Mouse (Mus musculus): ENCODE data around the gene Sipa1l1.

Sipa1l1 gene

DNA sequence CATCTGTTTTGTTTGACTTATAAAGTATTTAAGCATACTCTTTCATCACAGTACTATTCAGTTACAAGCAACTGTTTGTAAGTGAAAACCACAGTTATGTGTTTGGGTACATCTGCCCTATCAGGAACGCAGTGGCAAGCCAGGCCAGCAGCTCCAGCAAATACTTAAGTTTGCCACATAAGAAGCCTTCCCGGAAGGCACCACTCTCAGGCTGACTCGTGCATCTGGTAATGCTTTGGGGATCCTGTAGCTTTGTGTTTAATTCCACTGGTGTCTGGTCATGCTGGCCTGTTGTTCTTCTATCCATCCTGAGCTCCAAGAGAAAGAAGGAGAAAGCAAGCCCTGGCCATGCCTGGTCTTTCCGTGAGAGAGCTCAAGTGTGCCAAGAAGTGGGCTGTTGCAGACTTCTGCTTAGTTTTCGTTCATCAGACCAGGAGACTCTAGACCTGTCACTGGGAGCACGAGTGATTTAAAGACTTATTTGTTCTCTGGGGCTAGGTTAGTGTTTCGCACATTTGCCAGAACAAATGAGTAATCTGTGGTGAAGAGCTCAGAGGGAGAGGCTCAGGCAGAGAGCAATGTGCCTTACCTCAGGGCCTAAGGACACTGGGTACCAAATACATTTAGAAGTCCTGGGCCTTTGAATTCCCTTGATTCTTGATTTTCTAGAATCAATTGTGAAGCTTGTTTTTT, 153.8 kb downstream of the Sipa1l1 start:
- in situ Hi-C loops (cut with MboI; ENCODE audit: unreplicated experiment in 2 of 2), result no loop called here

DNA sequence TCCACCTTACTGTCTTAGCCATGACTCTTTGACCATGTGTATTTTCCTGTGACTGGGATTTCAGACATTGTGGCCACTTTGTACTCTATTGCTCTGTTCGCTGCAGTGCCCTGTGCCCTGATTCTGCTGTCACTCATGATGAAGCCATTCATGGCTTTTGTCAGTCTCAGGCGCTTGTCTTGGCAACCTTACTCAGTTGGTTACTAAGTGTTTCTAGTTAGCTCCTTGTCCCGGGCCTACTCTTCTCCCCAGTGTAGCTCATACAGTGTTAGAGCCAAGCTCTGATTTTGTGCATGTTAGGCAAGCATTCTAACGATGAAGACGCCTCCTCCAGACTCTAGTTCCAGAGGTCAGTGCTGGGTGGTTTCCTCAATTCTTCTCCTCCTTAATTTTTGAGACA, 155.5 kb downstream of the Sipa1l1 start:
- in situ Hi-C loops (cut with MboI; ENCODE audit: unreplicated experiment in 2 of 2), result no loop called here

GRCm38 (mm10) chr12:82325502-82325901, 156.4 kb downstream of the Sipa1l1 start:
- in situ Hi-C loops (cut with MboI; ENCODE audit: unreplicated experiment in 2 of 2), result no loop called here

DNA sequence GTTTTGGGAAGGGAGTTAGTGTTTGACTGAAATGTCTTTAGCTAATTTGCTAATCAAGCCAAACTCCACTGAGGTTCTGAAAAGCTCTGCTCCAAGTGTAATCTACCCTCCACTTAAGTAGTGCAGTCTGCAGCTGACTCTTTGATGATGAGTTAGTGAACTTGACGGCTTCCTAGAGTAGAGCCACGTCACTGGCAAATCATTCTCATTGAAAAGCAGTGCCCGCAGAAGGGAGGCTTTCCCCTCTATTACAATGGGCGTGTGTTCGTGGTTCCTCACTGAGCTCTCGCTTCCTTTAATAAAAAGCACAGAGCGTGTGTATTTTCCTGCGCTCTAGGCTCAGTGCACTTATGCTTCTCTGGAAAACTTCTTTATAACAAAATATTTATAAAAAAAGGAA, 157.3 kb downstream of the Sipa1l1 start:
- in situ Hi-C loops (cut with MboI; ENCODE audit: unreplicated experiment in 2 of 2), result no loop called here

- in situ Hi-C loops (cut with MboI; ENCODE audit: unreplicated experiment in 2 of 2), result no loop called here
Observed at GRCm38 (mm10) chr12:82328112-82328511, 159.0 kb downstream of the Sipa1l1 start.

GRCm38 (mm10) chr12:82332836-82333614, 163.9 kb downstream of the Sipa1l1 start:
- in situ Hi-C loops (cut with MboI; ENCODE audit: unreplicated experiment in 2 of 2), result no loop called here

GRCm38 (mm10) chr12:82333999-82334398, 164.9 kb downstream of the Sipa1l1 start:
- in situ Hi-C loops (cut with MboI; ENCODE audit: unreplicated experiment in 2 of 2), result no loop called here

DNA sequence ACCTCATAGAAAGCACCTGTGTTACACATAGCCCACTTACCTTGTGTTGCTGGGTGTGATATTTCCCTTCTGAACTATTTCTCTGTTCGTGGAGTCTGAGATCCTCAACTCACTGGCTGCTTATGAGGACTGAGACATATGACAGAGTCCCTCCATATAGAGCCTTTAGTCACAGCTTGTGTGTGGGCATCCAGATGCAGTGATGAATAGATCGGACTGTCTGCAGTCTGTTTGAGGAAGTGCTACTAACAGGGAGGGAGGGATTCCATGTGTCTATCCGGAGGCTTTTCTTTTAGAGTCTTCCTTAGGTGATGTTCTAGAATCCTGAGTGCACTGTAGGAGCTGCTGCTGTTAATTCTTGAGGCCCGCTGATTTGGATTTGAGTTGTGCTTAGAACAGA, 165.4 kb downstream of the Sipa1l1 start:
- in situ Hi-C loops (cut with MboI; ENCODE audit: unreplicated experiment in 2 of 2), result no loop called here

- in situ Hi-C loops (cut with MboI; ENCODE audit: unreplicated experiment in 2 of 2), result no loop called here
Observed at GRCm38 (mm10) chr12:82335095-82335494, 166.0 kb downstream of the Sipa1l1 start.

DNA sequence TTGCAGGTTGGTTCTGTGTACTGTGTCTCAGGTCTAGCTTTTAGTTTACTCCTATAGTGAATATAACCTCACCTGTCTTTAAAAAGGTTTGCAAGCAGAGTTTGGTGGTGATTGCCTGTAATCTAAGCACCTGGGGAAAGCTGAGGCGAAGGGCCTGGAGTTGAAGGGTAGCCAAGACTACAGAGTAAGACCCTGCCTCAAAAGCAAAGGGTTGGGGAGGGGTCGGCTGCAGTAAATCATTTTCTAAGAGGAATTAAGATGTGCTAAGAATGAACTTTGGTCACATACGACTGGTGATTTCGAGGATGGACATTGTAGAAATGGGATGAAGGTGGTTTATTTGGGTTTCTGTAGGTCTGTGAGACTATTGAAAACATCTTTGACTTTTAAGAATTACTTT, 169.4 kb downstream of the Sipa1l1 start:
- in situ Hi-C loops (cut with MboI; ENCODE audit: unreplicated experiment in 2 of 2), result no loop called here

GRCm38 (mm10) chr12:82339221-82339861, 170.2 kb downstream of the Sipa1l1 start:
- in situ Hi-C loops (cut with MboI; ENCODE audit: unreplicated experiment in 2 of 2), result no loop called here

GRCm38 (mm10) chr12:82340196-82340918, 171.2 kb downstream of the Sipa1l1 start:
- in situ Hi-C loops (cut with MboI; ENCODE audit: unreplicated experiment in 2 of 2), result no loop called here

- in situ Hi-C loops (cut with MboI; ENCODE audit: unreplicated experiment in 2 of 2), result no loop called here
Observed at GRCm38 (mm10) chr12:82341181-82341580, 172.1 kb downstream of the Sipa1l1 start.

DNA sequence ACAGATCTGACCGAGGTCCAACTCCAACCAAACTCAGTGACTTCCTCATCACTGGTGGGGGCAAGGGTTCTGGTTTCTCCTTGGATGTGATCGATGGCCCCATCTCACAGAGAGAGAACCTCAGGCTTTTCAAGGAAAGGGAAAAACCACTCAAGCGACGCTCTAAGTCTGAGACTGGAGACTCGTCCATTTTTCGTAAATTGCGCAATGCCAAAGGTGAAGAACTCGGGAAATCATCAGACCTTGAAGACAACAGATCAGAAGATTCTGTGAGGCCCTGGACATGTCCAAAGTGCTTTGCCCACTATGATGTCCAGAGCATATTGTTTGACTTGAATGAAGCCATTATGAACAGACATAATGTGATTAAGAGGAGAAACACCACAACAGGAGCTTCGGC, 172.6 kb downstream of the Sipa1l1 start:
- in situ Hi-C loops (cut with MboI; ENCODE audit: unreplicated experiment in 2 of 2), result no loop called here

DNA sequence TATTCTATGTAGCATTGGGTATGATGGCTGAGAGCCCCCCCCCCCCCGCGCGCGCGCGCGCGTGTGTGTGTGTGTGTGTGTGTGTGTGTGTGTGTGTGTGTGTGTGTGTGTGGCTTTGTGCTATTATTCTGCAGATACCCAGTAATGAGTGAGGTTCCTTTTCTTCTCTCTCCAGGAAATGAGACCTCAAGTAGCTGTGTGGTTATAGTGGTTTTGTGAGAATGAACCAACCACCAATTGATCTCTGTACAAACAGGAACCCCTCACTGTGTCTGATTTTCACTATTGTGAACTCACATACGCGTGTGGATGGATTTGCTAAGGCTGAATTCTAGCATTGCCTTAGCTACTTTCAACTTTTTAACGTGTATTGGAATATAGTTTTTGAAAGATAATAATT, 181.0 kb downstream of the Sipa1l1 start:
- in situ Hi-C loops (cut with MboI; ENCODE audit: unreplicated experiment in 2 of 2), result no loop called here

DNA sequence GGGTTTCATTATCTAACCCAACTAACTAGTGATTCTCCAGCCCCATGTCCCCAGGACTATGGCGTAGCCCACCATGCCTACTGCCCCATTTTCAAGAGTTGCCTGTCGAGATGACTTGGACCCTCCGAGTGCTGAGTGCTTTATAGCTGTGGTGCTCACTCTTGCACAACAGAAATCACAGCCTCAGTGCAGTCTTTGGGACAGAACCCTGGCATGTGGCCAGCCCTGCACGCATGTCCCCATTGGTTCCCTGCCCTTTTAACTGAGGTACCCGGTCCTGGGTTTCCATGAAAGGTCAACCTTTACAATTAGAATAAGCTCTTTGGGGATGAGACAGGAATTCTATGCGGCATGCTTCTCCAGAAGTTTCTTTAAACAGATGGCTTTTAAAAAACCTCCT, 181.8 kb downstream of the Sipa1l1 start:
- in situ Hi-C loops (cut with MboI; ENCODE audit: unreplicated experiment in 2 of 2), result no loop called here

GRCm38 (mm10) chr12:82353660-82354059, 184.5 kb downstream of the Sipa1l1 start:
- in situ Hi-C loops (cut with MboI; ENCODE audit: unreplicated experiment in 2 of 2), result no loop called here

GRCm38 (mm10) chr12:82355419-82356149, 186.5 kb downstream of the Sipa1l1 start:
- in situ Hi-C loops (cut with MboI; ENCODE audit: unreplicated experiment in 2 of 2), result no loop called here

DNA sequence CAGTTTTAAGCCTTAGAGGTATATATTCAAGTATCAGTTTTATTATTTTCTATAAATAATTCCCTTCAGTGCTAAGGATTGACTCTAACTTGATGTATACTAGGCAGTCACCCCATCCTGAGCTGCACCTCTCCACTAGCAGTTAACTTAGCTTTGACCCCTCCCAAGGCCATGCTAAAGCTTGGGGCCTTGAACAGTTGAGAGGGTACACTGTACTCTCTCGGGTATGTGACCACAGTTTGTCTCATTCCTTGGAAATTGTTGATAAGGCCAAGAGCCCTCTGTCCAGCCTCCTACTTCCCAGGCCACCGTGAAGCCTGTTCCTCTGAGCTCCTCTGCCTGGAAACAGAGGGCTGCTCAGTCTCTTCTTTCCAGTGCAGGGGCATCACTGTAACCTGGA, 187.4 kb downstream of the Sipa1l1 start:
- in situ Hi-C loops (cut with MboI; ENCODE audit: unreplicated experiment in 2 of 2), result no loop called here

GRCm38 (mm10) chr12:82357431-82357830, 188.3 kb downstream of the Sipa1l1 start:
- in situ Hi-C loops (cut with MboI; ENCODE audit: unreplicated experiment in 2 of 2), result no loop called here

All from v-Abl transformed pro-B cells (cell line).